Mouse (Mus musculus) hindbrain, embryonic 11.5 days (tissue): Measurements from ENCODE around the gene Tenm4. TPM values are rescaled to one million over a fixed set of nuclear protein-coding genes. Genes with fewer than 3 reads are reported as not detected.
A peak's percentile ranks its signal among the peaks of the same experiment; 100 is the strongest.

Experiments used
- ATAC-seq: fragments of 200-750 bp; cut with Nextera tagmentation; 2 replicates; pipeline ENCODE4 v1.8.0; 2017; ENCODE audit warnings: mild to moderate bottlenecking, moderate TSS enrichment, moderate library complexity; ENCODE audit not compliant: low FRiP score
- DNase-seq: peaks from one replicate; pipeline ENCODE4 v3.0.0-alpha.2; 2015; ENCODE audit warnings: low spot score
- H3K27ac ChIP-seq: fragments of 300-500 bp; sonication (generic); 2 replicates; pipeline ENCODE4 v1.5.1; 2014; ENCODE audit warnings: mild to moderate bottlenecking, low read depth, low read length
- H3K27me3 ChIP-seq: fragments of 300-500 bp; sonication (generic); 2 replicates; pipeline ENCODE4 v1.6.1; 2014; ENCODE audit warnings: mild to moderate bottlenecking, low read length, moderate library complexity, mixed read lengths; ENCODE audit not compliant: control insufficient read depth, insufficient read depth
- H3K36me3 ChIP-seq: fragments of 300-500 bp; sonication (generic); 2 replicates; pipeline ENCODE4 v1.6.1; 2014; ENCODE audit warnings: mild to moderate bottlenecking, low read length, moderate library complexity, mixed read lengths; ENCODE audit not compliant: control insufficient read depth, insufficient read depth
- H3K4me1 ChIP-seq: fragments of 300-500 bp; sonication (generic); replicated peaks from 2 replicates; pipeline ENCODE4 v1.6.1; 2014; ENCODE audit warnings: low read length, mixed read lengths; ENCODE audit not compliant: control insufficient read depth, insufficient read depth
- H3K4me2 ChIP-seq: fragments of 300-500 bp; sonication (generic); replicated peaks from 2 replicates; pipeline ENCODE4 v1.6.1; 2014; ENCODE audit warnings: mild to moderate bottlenecking, low read depth, low read length
- H3K4me3 ChIP-seq: fragments of 300-500 bp; sonication (generic); 2 replicates; pipeline ENCODE4 v1.5.1; 2014; ENCODE audit warnings: low read depth, low read length
- H3K9ac ChIP-seq: fragments of 300-500 bp; sonication (generic); 2 replicates; pipeline ENCODE4 v1.6.1; 2014; ENCODE audit warnings: low read depth, low read length
- H3K9me3 ChIP-seq: fragments of 300-500 bp; sonication (generic); 2 replicates; pipeline ENCODE4 v1.6.1; 2016; ENCODE audit warnings: low read length; ENCODE audit not compliant: control insufficient read depth
- WGBS: fragments of 180-500 bp; shearing (Covaris S2); extraction: QIAGEN DNeasy Blood & Tissue Kit; methylation state at CpG from one replicate; pipeline ENCODE4 v1.1.7; 2014; 5-methylcytosine and 5-hydroxymethylcytosine counted together
- polyA plus RNA-seq: library from polyadenylated mRNA; unstranded; fragments of >200 nt; fragmentation: Nextera tagmentation; extraction: Ambion mirVana; gene quantifications from 2 replicates; pipeline ENCODE4 v1.2.1, GENCODE M21; 2014

Tenm4 gene
- polyA plus RNA-seq, 1 experiment from 2014 or later = 24.0 TPM

DNA sequence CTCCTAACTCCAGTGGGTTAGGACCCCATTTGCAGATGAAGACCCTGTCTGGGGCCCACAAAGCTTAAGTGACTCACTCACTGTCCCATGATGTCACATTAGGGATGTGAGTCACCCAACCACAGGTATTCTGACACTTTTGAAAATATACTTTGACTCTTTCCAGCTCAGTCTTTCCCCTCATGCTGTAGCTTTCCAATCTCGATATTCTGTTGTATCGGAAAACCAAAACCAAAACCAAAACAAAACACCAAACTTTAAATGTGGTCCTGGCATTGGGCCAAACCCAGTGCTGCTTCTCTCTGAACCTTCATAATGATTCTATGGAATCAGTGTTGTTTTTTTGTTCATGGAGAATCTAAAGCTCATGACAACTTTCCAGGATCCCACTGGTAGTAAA is 536.1 kb downstream of the Tenm4 start:
- Histone ChIP-seq H3K9me3 (no peaks in the 10 kb centered on the region), H3K36me3 (no peaks in the 10 kb centered on the region), H3K9ac (no peak overlapping the region), H3K4me1 (no peaks in the 10 kb centered on the region), H3K4me3 (no peak overlapping the region), H3K27me3 (peaks cover 2% of the 10 kb centered on the region; the same call in 1 of the 2 replicates), H3K4me2 (no peak overlapping the region), H3K27ac (no peak overlapping the region)
- no peak for DNase-seq
- ATAC-seq = no peak
- WGBS = 93% methylated on average over 2 of the region's 2 CpGs

DNA sequence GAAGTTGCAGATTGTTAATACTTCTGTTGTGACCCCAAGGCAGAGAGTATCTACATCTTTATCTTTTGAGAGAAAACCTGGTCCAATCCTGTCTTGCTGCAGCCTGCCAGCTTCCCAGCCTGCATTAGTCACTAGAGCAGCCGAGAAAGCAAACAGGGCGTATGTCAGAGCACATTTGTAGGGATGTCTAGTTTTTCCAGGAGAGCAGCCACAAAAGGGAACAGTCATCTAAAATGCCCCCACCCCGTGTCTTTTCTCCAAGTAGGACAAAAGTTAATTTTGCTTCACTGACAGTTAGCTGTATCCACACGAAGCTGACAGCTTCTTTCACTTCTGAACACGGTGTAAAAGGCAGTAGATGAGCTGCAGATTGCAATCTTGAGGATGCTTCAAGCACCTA is 537.0 kb downstream of the Tenm4 start:
- 87% methylated on average over 5 of the region's 5 CpGs for WGBS
- ATAC-seq = no peak

DNA sequence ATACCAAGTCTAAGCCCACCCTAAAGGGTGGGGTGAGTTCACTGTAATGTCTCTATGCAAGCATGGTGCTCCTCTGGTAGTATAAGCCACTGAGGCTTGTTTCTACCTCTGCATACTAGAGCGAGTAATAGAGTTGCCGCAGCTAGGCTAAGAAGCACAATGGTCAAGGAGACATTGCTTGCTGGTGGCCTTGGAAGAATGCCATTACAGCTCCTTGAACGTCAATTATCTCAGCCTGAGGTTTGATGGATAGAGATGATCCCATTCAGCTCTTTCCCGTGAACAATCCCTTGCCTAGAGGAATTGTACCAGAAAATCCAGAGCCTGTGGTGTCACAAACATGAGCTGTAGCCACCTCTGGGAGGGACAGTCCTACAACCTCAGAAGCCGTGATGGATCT is 537.5 kb downstream of the Tenm4 start:
- Histone ChIP-seq H3K27ac (no peak overlapping the region), H3K9me3 (no peaks in the 10 kb centered on the region), H3K4me1 (no peaks in the 10 kb centered on the region), H3K4me2 (no peak overlapping the region), H3K36me3 (no peaks in the 10 kb centered on the region), H3K27me3 (peaks cover 3% of the 10 kb centered on the region), H3K9ac (no peak overlapping the region), H3K4me3 (no peak overlapping the region)
- DNase-seq (no peak), ATAC-seq (no peak)
- 79% methylated on average over 5 of the region's 5 CpGs for WGBS

More for the DNA sequence above, 537.0 kb downstream of the Tenm4 start:
- Histone ChIP-seq H3K4me3 (no peak overlapping the region), H3K9ac (no peak overlapping the region), H3K36me3 (no peaks in the 10 kb centered on the region), H3K4me2 (no peak overlapping the region), H3K9me3 (no peaks in the 10 kb centered on the region), H3K27ac (no peak overlapping the region), H3K4me1 (no peaks in the 10 kb centered on the region), H3K27me3 (peaks cover 3% of the 10 kb centered on the region; the same call in 1 of the 2 replicates)
- no peak for DNase-seq

DNA sequence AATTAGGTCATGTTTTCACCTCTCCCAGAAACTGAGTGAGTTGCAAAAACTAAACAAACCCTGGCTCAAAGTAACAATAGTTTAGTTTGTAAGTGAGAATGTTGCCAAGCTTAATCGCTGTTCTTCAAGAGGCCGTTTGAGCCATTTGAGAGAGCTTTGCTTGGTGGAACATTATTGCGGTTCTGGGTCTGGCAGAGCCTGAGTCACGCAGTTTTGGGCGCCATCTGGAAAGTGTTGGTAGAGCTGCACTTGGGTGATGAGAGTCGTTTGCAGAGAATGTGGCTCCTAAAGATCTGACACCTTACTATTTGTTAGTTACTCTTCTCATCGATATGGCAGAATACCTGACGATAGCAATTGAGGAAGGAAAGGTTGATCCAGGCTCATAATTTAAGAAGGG is 537.9 kb downstream of the Tenm4 start:
- Histone ChIP-seq H3K27me3 (peaks cover 3% of the 10 kb centered on the region), H3K9ac (no peak overlapping the region), H3K36me3 (no peaks in the 10 kb centered on the region), H3K9me3 (no peaks in the 10 kb centered on the region), H3K4me3 (no peak overlapping the region), H3K4me1 (no peaks in the 10 kb centered on the region), H3K27ac (no peak overlapping the region), H3K4me2 (no peak overlapping the region)
- ATAC-seq = no peak
- no peak for DNase-seq
- WGBS = 98% methylated on average over 8 of the region's 8 CpGs

DNA sequence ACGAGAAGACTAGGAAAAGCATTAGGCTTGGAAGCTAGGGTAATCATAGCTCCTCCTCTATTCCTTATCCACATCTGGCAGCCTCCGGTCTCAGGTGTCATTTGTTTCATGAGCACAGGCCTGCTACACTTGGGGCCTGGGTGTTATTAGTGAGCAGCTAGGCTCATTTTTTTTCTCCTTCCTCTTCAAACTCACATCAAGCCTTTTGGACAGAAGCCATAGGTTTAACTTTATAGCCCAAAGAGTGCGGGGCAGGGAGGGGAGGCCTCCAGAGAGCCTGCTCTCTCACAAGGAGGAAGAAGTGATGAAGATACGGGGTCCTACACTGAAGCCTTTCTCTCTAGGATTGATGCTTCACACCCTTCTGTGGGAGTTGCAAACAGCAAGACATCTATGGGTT is 538.8 kb downstream of the Tenm4 start:
- no peaks in the 10 kb centered on the region for H3K4me1 ChIP-seq
- WGBS = 81% methylated on average over 4 of the region's 4 CpGs
- H3K4me2 ChIP-seq = no peak overlapping the region
- no peak for DNase-seq
- H3K36me3 ChIP-seq = no peaks in the 10 kb centered on the region
- no peak for ATAC-seq
- H3K27ac ChIP-seq = no peak overlapping the region
- H3K9ac ChIP-seq = no peak overlapping the region
- peaks cover 5% of the 10 kb centered on the region for H3K27me3 ChIP-seq
- no peak overlapping the region for H3K4me3 ChIP-seq
- no peaks in the 10 kb centered on the region for H3K9me3 ChIP-seq

DNA sequence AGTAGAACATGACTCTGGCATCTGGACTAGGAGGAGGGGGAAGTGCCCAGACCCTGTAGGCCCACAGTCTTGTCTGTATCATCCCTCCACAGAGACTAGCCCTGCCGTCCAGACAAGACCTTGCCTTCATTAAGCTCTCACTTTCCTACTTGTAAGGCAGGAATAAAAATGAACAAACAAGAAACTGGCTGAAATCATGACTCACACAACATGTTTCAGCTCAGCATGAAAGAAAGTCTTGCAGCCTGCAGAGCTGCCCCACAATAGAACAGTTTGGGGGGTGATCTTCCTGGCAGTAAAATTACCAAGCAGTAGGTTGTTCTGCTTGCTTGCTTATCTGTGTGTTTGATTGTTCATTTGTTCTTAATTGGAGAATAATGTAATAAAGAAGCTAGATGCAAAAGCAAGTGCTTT is 539.6 kb downstream of the Tenm4 start:
- DNase-seq = no peak

DNA sequence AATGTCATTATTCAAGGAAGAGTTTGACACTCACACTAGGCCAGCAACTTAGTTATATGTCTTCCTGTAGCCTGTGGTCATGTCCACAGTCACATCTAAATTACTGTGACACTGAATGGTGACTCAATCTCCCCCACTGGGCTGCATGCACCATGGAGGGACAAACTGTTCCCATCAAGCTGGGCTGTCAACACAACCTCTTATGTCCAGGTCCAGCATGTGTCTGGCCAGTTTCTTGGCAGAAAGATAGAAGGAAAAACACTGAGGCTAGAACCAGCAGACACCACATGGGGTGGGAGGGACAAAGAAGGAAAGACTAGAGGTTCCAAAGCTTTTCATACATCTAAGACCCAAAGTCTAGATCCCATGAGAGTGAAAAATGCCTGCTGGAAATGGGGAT is 541.8 kb downstream of the Tenm4 start:
- Histone ChIP-seq H3K27me3 (peaks cover 31% of the 10 kb centered on the region), H3K27ac (no peak overlapping the region), H3K4me2 (no peak overlapping the region), H3K9me3 (no peaks in the 10 kb centered on the region), H3K4me1 (no peaks in the 10 kb centered on the region), H3K9ac (no peak overlapping the region), H3K4me3 (no peak overlapping the region), H3K36me3 (0 out of 2 replicates have a peak, but pooled peaks cover 2% of the 10 kb centered on the region)
- DNase-seq (no peak), ATAC-seq (no peak)

More for the DNA sequence above, 539.6 kb downstream of the Tenm4 start:
- no peak for ATAC-seq
- no peak overlapping the region for H3K4me3 ChIP-seq
- no peaks in the 10 kb centered on the region for H3K9me3 ChIP-seq
- no peak overlapping the region for H3K4me2 ChIP-seq
- H3K36me3 ChIP-seq = no peaks in the 10 kb centered on the region
- 70% methylated on average over 1 of the region's 1 CpGs for WGBS
- no peaks in the 10 kb centered on the region for H3K4me1 ChIP-seq
- no peak overlapping the region for H3K9ac ChIP-seq
- peaks cover 12% of the 10 kb centered on the region for H3K27me3 ChIP-seq
- no peak overlapping the region for H3K27ac ChIP-seq

DNA sequence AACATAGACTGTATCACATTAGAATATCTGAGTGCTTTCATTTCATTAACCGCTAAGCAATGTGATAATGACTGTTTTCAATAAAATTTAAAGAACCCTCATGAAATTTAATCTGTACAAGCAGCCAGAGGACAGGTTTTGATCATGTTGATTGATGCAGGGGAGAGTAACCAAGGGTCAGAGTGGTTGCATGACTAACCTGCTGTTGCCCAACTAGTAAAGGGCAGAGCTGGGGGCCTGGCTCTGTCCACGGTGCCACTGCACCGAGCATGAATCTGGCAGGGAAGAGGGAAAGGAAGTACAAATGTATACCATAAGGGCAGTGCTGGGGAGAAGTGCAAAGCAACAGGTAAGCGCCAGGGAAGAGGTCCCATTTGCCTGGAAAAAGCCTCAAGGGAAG is 545.9 kb downstream of the Tenm4 start:
- Histone ChIP-seq H3K4me2 (no peak overlapping the region), H3K36me3 (0 out of 2 replicates have a peak, but pooled peaks cover 2% of the 10 kb centered on the region), H3K9me3 (no peaks in the 10 kb centered on the region), H3K4me3 (no peak overlapping the region), H3K9ac (no peak overlapping the region), H3K27ac (no peak overlapping the region), H3K27me3 (peaks cover 35% of the 10 kb centered on the region), H3K4me1 (peaks cover 4% of the 10 kb centered on the region; the same call in 1 of the 2 replicates)
- WGBS = 81% methylated on average over 4 of the region's 4 CpGs
- no peak for ATAC-seq
- no peak for DNase-seq

DNA sequence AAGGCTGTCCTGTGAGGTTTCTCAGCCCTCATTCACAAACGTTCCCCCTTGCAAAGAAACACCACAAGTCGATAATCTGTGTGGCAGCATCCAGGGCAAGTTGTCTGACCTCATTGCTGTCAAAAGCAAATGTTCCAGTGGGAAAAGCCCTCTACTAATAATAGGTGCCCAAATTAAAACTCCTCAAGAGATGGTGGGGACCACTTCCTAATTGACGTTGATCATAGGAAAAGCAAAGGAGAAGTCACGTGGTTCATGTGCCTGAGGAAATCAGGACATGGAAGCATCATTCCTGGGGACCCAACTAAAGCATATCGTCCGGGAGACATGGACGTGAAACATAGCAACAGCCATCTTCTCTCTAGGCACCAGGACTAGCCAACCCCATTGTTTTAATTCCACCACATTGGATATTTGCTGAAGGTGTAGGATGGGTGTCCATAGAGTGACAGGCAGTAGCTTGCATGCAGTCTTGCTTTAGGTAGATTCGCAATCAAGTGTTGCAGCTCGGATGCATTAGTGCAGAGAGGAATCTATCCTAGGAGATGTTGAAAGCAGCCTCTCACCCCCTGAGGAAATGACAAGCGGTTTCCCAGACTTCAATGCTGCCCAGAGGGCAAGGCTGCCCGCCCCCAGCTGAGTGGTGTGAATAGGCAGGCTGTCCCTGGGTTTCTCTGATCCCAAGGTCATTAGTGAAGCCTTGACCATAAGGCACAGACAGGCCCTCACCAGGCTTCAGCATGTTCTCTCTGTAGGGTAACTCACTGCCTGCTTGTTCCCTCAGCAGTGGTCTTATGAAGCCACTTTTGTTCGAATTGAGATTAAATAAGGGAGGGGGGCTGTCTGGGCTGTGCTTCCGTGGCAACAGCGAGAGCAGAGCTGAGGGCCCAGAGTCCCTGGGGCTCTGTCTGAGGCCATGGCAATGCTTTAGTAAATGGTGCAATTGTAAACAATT is 547.4 kb downstream of the Tenm4 start:
- WGBS = 23% methylated on average over 14 of the region's 14 CpGs
- peak; percentile 90 for ATAC-seq
- H3K4me3 ChIP-seq = no peak overlapping the region
- H3K4me1 ChIP-seq = peaks cover 4% of the 10 kb centered on the region; the same call in 1 of the 2 replicates
- no peaks in the 10 kb centered on the region for H3K9me3 ChIP-seq
- peaks cover 41% of the 10 kb centered on the region for H3K27me3 ChIP-seq
- peak; percentile 74 for DNase-seq
- no peak overlapping the region for H3K9ac ChIP-seq
- H3K36me3 ChIP-seq = 0 out of 2 replicates have a peak, but pooled peaks cover 2% of the 10 kb centered on the region
- no peak overlapping the region for H3K4me2 ChIP-seq
- peak overlapping the region; percentile 67 for H3K27ac ChIP-seq
